ENCODE assay signal across 24 mouse cellular contexts in the genomic region with DNA sequence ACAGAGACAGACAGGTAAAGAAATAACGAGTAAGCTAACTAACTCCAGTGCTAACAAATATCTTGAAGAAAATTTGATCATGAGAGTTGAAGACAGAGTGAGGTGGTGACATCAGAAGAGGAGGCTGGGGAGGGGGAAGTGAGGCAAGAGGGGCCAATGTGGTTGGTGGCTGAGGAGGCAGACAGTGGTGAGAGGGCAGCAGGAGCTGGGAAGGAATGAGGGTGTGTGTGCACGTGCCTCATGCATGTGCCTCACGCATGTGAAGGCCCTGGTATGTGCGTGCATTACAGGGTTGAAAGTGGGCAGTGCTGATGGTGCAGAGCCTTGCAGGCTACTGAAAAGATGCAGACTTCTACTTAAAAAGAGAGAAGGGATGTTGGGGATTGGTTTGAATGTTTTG. TPM values are rescaled to one million over a fixed set of nuclear protein-coding genes. Genes with fewer than 3 reads are reported as not detected.
A peak's percentile ranks its signal among the peaks of the same experiment; 100 is the strongest.
DNase-seq lines count a peak whose midpoint lies in the region; ATAC-seq and TF ChIP-seq lines count a peak whose summit lies in the region.
"Had no signal": no experiment of that assay in that cellular context is flagged by ENCODE, and none has a peak within 500 bp of the region (broad histone marks: within the 10 kb centered on the region; RNA-seq: fewer than 3 reads in every experiment).

No protein-coding gene starts in this region.

- TF ChIP-seq EP300 in CH12.LX (IDR thresholded peaks at IDR 0.05; ENCODE audit: low read length): no peak

- TF ChIP-seq RAD21 in CH12.LX (IDR thresholded peaks at IDR 0.05; ENCODE audit: low read depth, low read length): no peak

- H3K36me3 ChIP-seq in CH12.LX (replicated peaks in 1 of 2; ENCODE audit: control insufficient read depth in 1 of 2, insufficient read depth in 1 of 2, low read length in 1 of 2): peaks cover 3 to 8% of the 10 kb centered on the region in 2 experiments
- H3K36me3 ChIP-seq in hindbrain, postnatal 0 days (ENCODE audit: insufficient read depth, low read length): no peaks in the 10 kb centered on the region
- H3K36me3 ChIP-seq in forebrain, embryonic 13.5 days (ENCODE audit: poor library complexity, severe bottlenecking): no peaks in the 10 kb centered on the region
- H3K36me3 ChIP-seq: forebrain, embryonic 12.5 days; hindbrain, embryonic 10.5 days; hindbrain, embryonic 15.5 days had no signal

- intact Hi-C loops in gastrocnemius, postnatal 14 days (cut with DNase I; ENCODE audit: low total_unique reads): loop anchor here (5.0 kb wide), 1 partner anchor 231 kb away; no protein-coding TSS in a partner anchor

- no peak overlapping the region for H3K27ac ChIP-seq in CH12.LX (ENCODE audit: insufficient read depth, low read depth)
- H3K27ac ChIP-seq in hindbrain, postnatal 0 days: no peak overlapping the region
- H3K27ac ChIP-seq in forebrain, embryonic 13.5 days: no peak overlapping the region
- H3K27ac ChIP-seq: embryonic facial prominence, embryonic 13.5 days; forebrain, embryonic 12.5 days; hindbrain, embryonic 10.5 days; hindbrain, embryonic 15.5 days had no signal

- WGBS in hindbrain, postnatal 0 days: 82% methylated on average over 4 of the region's 4 CpGs
- 85% methylated on average over 4 of the region's 4 CpGs for WGBS in forebrain, embryonic 13.5 days

- no peaks in the 10 kb centered on the region for H3K9me3 ChIP-seq in CH12.LX (replicated peaks; ENCODE audit: low read length)
- no peaks in the 10 kb centered on the region for H3K9me3 ChIP-seq in hindbrain, postnatal 0 days (ENCODE audit: low read length)
- H3K9me3 ChIP-seq in forebrain, embryonic 13.5 days (replicated peaks): no peaks in the 10 kb centered on the region
- H3K9me3 ChIP-seq: embryonic facial prominence, embryonic 13.5 days; forebrain, embryonic 12.5 days; heart, embryonic 12.5 days; hindbrain, embryonic 10.5 days; hindbrain, embryonic 15.5 days had no signal

- no peak for TF ChIP-seq POLR2A in CH12.LX (IDR thresholded peaks at IDR 0.05; ENCODE audit: low read depth, low read length)

- H3K4me1 ChIP-seq in CH12.LX (ENCODE audit: control insufficient read depth in 1 of 2, insufficient read depth in 2 of 2): peaks cover 25 to 50% of the 10 kb centered on the region in 2 experiments
- no peaks in the 10 kb centered on the region for H3K4me1 ChIP-seq in hindbrain, postnatal 0 days (ENCODE audit: insufficient read depth, low read length)
- no peaks in the 10 kb centered on the region for H3K4me1 ChIP-seq in forebrain, embryonic 13.5 days
- H3K4me1 ChIP-seq: forebrain, embryonic 12.5 days; heart, embryonic 12.5 days; hindbrain, embryonic 10.5 days; hindbrain, embryonic 15.5 days had no signal

- dilution Hi-C loops in CH12.LX (cut with MboI; ENCODE audit: extremely low pct_ligation_motif_present, extremely low pct_unique_long_range_greater_than_20kb, low sequenced_read_pairs): loop anchor here (25.0 kb wide), 1 partner anchor 106 kb away; no protein-coding TSS in a partner anchor

- in situ Hi-C loops in CH12.LX (cut with MboI; ENCODE audit: low pct_ligation_motif_present, low pct_unique_long_range_greater_than_20kb, low sequenced_read_pairs): loop anchor here (25.0 kb wide), 1 partner anchor 794 kb away; no protein-coding TSS in a partner anchor

- DNase-seq in 416B (ENCODE audit: low read depth): peak; percentile 19
- no peak for DNase-seq in CH12.LX (ENCODE audit: extremely low read depth)
- no peak for DNase-seq in gastrocnemius, postnatal 14 days
- no peak for DNase-seq in hindbrain, postnatal 0 days (ENCODE audit: low spot score)
- DNase-seq: adrenal gland, adult 2 months; adrenal gland, postnatal 25 days; B cell, adult 2 months; cerebellum, adult 11 months; cerebellum, adult 9-10 months; cerebellum, postnatal 25 days; forebrain, postnatal 0 days had no signal

- no peak overlapping the region for H3K4me3 ChIP-seq in CH12.LX (replicated peaks in 1 of 3; ENCODE audit: low read depth in 2 of 3, low read length in 2 of 3, poor library complexity in 1 of 3)
- no peak overlapping the region for H3K4me3 ChIP-seq in hindbrain, postnatal 0 days (ENCODE audit: low read length)
- no peak overlapping the region for H3K4me3 ChIP-seq in forebrain, embryonic 13.5 days
- H3K4me3 ChIP-seq: embryonic facial prominence, embryonic 13.5 days; forebrain, embryonic 12.5 days; heart, embryonic 12.5 days; hindbrain, embryonic 10.5 days; hindbrain, embryonic 15.5 days had no signal

- no peak overlapping the region for H3K4me2 ChIP-seq in CH12.LX (ENCODE audit: insufficient read depth, low read depth, poor library complexity, severe bottlenecking)
- no peak overlapping the region for H3K4me2 ChIP-seq in hindbrain, postnatal 0 days (ENCODE audit: low read depth, low read length)
- H3K4me2 ChIP-seq in forebrain, embryonic 13.5 days: no peak overlapping the region
- H3K4me2 ChIP-seq: embryonic facial prominence, embryonic 13.5 days; forebrain, embryonic 12.5 days; heart, embryonic 12.5 days; hindbrain, embryonic 15.5 days had no signal

- no peak for TF ChIP-seq CTCF in CH12.LX (conservative IDR thresholded peaks at IDR 0.05 in 1 of 2, IDR thresholded peaks at IDR 0.05 in 1 of 2; ENCODE audit: low read depth in 2 of 2, low read length in 2 of 2)
- no peak for TF ChIP-seq CTCF in hindbrain, postnatal 0 days (IDR thresholded peaks at IDR 0.05; ENCODE audit: low read depth)

- ATAC-seq in granulocyte monocyte progenitor cell, adult 5-6 weeks (replicated peaks; ENCODE audit: poor library complexity, severe bottlenecking): peak; percentile 83
- ATAC-seq in megakaryocyte progenitor cell, adult 5-6 weeks (replicated peaks; ENCODE audit: poor library complexity): peak; percentile 76
- no peak for ATAC-seq in hindbrain, postnatal 0 days
- ATAC-seq in forebrain, embryonic 13.5 days: no peak
- ATAC-seq: activated CD4-positive, CD25-positive, alpha-beta regulatory T cell, adult 4 months; CD4-positive, CD25-positive, alpha-beta regulatory T cell, adult 4 months; forebrain, postnatal 0 days; inflammation-experienced regulatory T-cells, adult 6 months; intestine, postnatal 0 days; Patski had no signal

- H3K27me3 ChIP-seq in CH12.LX (replicated peaks): no peaks in the 10 kb centered on the region
- no peaks in the 10 kb centered on the region for H3K27me3 ChIP-seq in hindbrain, postnatal 0 days (ENCODE audit: insufficient read depth, low read length)
- H3K27me3 ChIP-seq in forebrain, embryonic 13.5 days: no peaks in the 10 kb centered on the region
- H3K27me3 ChIP-seq: embryonic facial prominence, embryonic 13.5 days; forebrain, embryonic 12.5 days; heart, embryonic 12.5 days; hindbrain, embryonic 15.5 days; Patski had no signal

- H3K79me2 ChIP-seq in CH12.LX (replicated peaks; ENCODE audit: control insufficient read depth, extremely low read depth, insufficient read depth, poor library complexity, severe bottlenecking): no peaks in the 10 kb centered on the region

- H3K9ac ChIP-seq in CH12.LX (ENCODE audit: insufficient read depth, low read depth): no peak overlapping the region
- no peak overlapping the region for H3K9ac ChIP-seq in hindbrain, postnatal 0 days (replicated peaks; ENCODE audit: low read length)
- no peak overlapping the region for H3K9ac ChIP-seq in forebrain, embryonic 13.5 days
- H3K9ac ChIP-seq: embryonic facial prominence, embryonic 13.5 days; forebrain, embryonic 12.5 days; forebrain, postnatal 0 days; heart, embryonic 12.5 days; hindbrain, embryonic 15.5 days had no signal

TF ChIP-seq in CH12.LX, 34 proteins besides CTCF, POLR2A, EP300 and RAD21:
- TF ChIP-seq MAX (IDR thresholded peaks at IDR 0.05; ENCODE audit: low read length): no peak
- TF ChIP-seq BHLHE40 (IDR thresholded peaks at IDR 0.05; ENCODE audit: low read depth, low read length): peak; percentile 50; the same call in 1 of the 2 replicates

RNA-seq across cellular contexts. Expression of a gene that starts 43.0 kb away (rescaled TPM):
- total RNA-seq in CH12.LX (2012; rRNA removed) (0.29 and 0.38 TPM in 2 replicates), CH12.LX (2014; rRNA removed) (not detected in 2 replicates)
- 1.8 and 2.0 TPM in 2 replicates for polyA plus RNA-seq in CH12.LX (2012; ENCODE audit: insufficient read length, low read depth)
- 4.4 and 7.4 TPM in 2 replicates for total RNA-seq in granulocyte monocyte progenitor cell, adult 5-6 weeks (2014; fragmentation: Nextera tagmentation)
- 6.4 and 11.0 TPM in 2 replicates for total RNA-seq in granulocyte monocyte progenitor cell, adult 5-6 weeks (2017)
- total RNA-seq in megakaryocyte progenitor cell, adult 5-6 weeks (2015): 6.0 and 8.0 TPM in 2 replicates
- 8.7 and 10.2 TPM in 2 replicates for total RNA-seq in megakaryocyte progenitor cell, adult 5-6 weeks (2017)
- total RNA-seq in gastrocnemius, postnatal 14 days (2021): 1 to 10 TPM in 1 of 2 experiments, under 1 TPM in 1; 0.66 to 1.7 TPM
- 15.4 and 16.9 TPM in 2 replicates for total RNA-seq in hindbrain, postnatal 0 days (2014; rRNA removed)
- polyA plus RNA-seq in hindbrain, postnatal 0 days (2015; fragmentation: Nextera tagmentation; extraction: Ambion mirVana): 82.0 and 85.9 TPM in 2 replicates
- 63.8 and 67.4 TPM in 2 replicates for polyA plus RNA-seq in forebrain, embryonic 13.5 days (2015; fragmentation: Nextera tagmentation; extraction: Ambion mirVana)

Comparison
In these comparisons a context has a peak if more than half of its experiments do, and no peak if none do; other contexts are left out.
1. ATAC-seq: peak in granulocyte monocyte progenitor cell, adult 5-6 weeks (single experiment) and megakaryocyte progenitor cell, adult 5-6 weeks (single experiment); none in hindbrain, postnatal 0 days (single experiment) and forebrain, embryonic 13.5 days (single experiment).